Mouse (Mus musculus): ENCODE measurements at regions not wholly inside any gene's neighbourhood (a gene's known extent, or its start where the extent isn't known, plus 50 kb on each side); places are given as distances from the start of the nearest gene placed in this dataset.

GRCm38 (mm10) chr11:89932231-89932865 lies 70.3 kb downstream of the Pctp start:
- WGBS: 23% methylated on average over 8 of the region's 8 CpGs
- TF ChIP-seq POLR2A (IDR thresholded peaks at IDR 0.05; ENCODE audit: insufficient read depth, low read depth, low read length) (no peak), CTCF (IDR thresholded peaks at IDR 0.05; ENCODE audit: insufficient read depth, low read depth, low read length) (no peak)
- peak overlapping the region; percentile 3; the same call in 1 of the 2 replicates for H3K27ac ChIP-seq (ENCODE audit: insufficient read depth, low read depth, low read length)

GRCm38 (mm10) chr11:89929115-89929988 lies 73.3 kb downstream of the Pctp start:
- no peak for TF ChIP-seq CTCF (IDR thresholded peaks at IDR 0.05; ENCODE audit: insufficient read depth, low read depth, low read length)
- no peak for TF ChIP-seq POLR2A (IDR thresholded peaks at IDR 0.05; ENCODE audit: insufficient read depth, low read depth, low read length)
- WGBS: 95% methylated on average over 12 of the region's 12 CpGs
- no peak overlapping the region for H3K4me3 ChIP-seq (ENCODE audit: insufficient read depth, low read depth, low read length)
- H3K27ac ChIP-seq (ENCODE audit: insufficient read depth, low read depth, low read length): no peak overlapping the region
- peaks cover 11% of the 10 kb centered on the region for H3K4me1 ChIP-seq (ENCODE audit: control insufficient read depth, insufficient read depth, low read length)

More at GRCm38 (mm10) chr11:89932231-89932865, 70.3 kb downstream of the Pctp start:
- Histone ChIP-seq H3K4me1 (ENCODE audit: control insufficient read depth, insufficient read depth, low read length) (peaks cover 11% of the 10 kb centered on the region), H3K4me3 (ENCODE audit: insufficient read depth, low read depth, low read length) (no peak overlapping the region)

- H3K4me1 ChIP-seq (ENCODE audit: control insufficient read depth, insufficient read depth, low read length): peaks cover 9% of the 10 kb centered on the region
- 62% methylated on average over 3 of the region's 3 CpGs for WGBS
- no peak for TF ChIP-seq POLR2A (IDR thresholded peaks at IDR 0.05; ENCODE audit: insufficient read depth, low read depth, low read length)
- no peak for TF ChIP-seq CTCF (IDR thresholded peaks at IDR 0.05; ENCODE audit: insufficient read depth, low read depth, low read length)
- H3K4me3 ChIP-seq (ENCODE audit: insufficient read depth, low read depth, low read length): no peak overlapping the region
- no peak overlapping the region for H3K27ac ChIP-seq (ENCODE audit: insufficient read depth, low read depth, low read length)
Observed at GRCm38 (mm10) chr11:89927483-89928156, 75.1 kb downstream of the Pctp start.

- no peak overlapping the region for H3K27ac ChIP-seq (ENCODE audit: insufficient read depth, low read depth, low read length)
- 85% methylated on average over 6 of the region's 6 CpGs for WGBS
- TF ChIP-seq POLR2A (IDR thresholded peaks at IDR 0.05; ENCODE audit: insufficient read depth, low read depth, low read length) (no peak), CTCF (IDR thresholded peaks at IDR 0.05; ENCODE audit: insufficient read depth, low read depth, low read length) (no peak)
- no peak overlapping the region for H3K4me3 ChIP-seq (ENCODE audit: insufficient read depth, low read depth, low read length)
- H3K4me1 ChIP-seq (ENCODE audit: control insufficient read depth, insufficient read depth, low read length): peaks cover 3% of the 10 kb centered on the region
Observed at GRCm38 (mm10) chr11:89922551-89922950, 80.1 kb downstream of the Pctp start.

- 26% methylated on average over 6 of the region's 6 CpGs for WGBS
Observed at GRCm38 (mm10) chr11:89921146-89921545, 81.5 kb downstream of the Pctp start.

GRCm38 (mm10) chr11:89915795-89916194 lies 86.9 kb downstream of the Pctp start:
- Histone ChIP-seq H3K4me3 (ENCODE audit: insufficient read depth, low read depth, low read length) (no peak overlapping the region), H3K27ac (ENCODE audit: insufficient read depth, low read depth, low read length) (no peak overlapping the region), H3K4me1 (ENCODE audit: control insufficient read depth, insufficient read depth, low read length) (no peaks in the 10 kb centered on the region)
- TF ChIP-seq POLR2A (IDR thresholded peaks at IDR 0.05; ENCODE audit: insufficient read depth, low read depth, low read length): no peak
- TF ChIP-seq CTCF (IDR thresholded peaks at IDR 0.05; ENCODE audit: insufficient read depth, low read depth, low read length): no peak
- WGBS: 96% methylated on average over 4 of the region's 4 CpGs

More at GRCm38 (mm10) chr11:89921146-89921545, 81.5 kb downstream of the Pctp start:
- Histone ChIP-seq H3K27ac (ENCODE audit: insufficient read depth, low read depth, low read length) (no peak overlapping the region), H3K4me1 (ENCODE audit: control insufficient read depth, insufficient read depth, low read length) (peaks cover 3% of the 10 kb centered on the region), H3K4me3 (ENCODE audit: insufficient read depth, low read depth, low read length) (no peak overlapping the region)
- TF ChIP-seq POLR2A (IDR thresholded peaks at IDR 0.05; ENCODE audit: insufficient read depth, low read depth, low read length) (no peak), CTCF (IDR thresholded peaks at IDR 0.05; ENCODE audit: insufficient read depth, low read depth, low read length) (0 out of 2 replicates have a peak, but pooled peaks have one; percentile 33)

GRCm38 (mm10) chr11:89914577-89914976 lies 88.1 kb downstream of the Pctp start:
- Histone ChIP-seq H3K4me3 (ENCODE audit: insufficient read depth, low read depth, low read length) (no peak overlapping the region), H3K27ac (ENCODE audit: insufficient read depth, low read depth, low read length) (no peak overlapping the region), H3K4me1 (ENCODE audit: control insufficient read depth, insufficient read depth, low read length) (no peaks in the 10 kb centered on the region)
- no peak for TF ChIP-seq CTCF (IDR thresholded peaks at IDR 0.05; ENCODE audit: insufficient read depth, low read depth, low read length)
- no peak for TF ChIP-seq POLR2A (IDR thresholded peaks at IDR 0.05; ENCODE audit: insufficient read depth, low read depth, low read length)
- 82% methylated on average over 2 of the region's 2 CpGs for WGBS

GRCm38 (mm10) chr11:89901241-89901740 lies 101.4 kb downstream of the Pctp start:
- H3K4me1 ChIP-seq (ENCODE audit: control insufficient read depth, insufficient read depth, low read length): no peaks in the 10 kb centered on the region
- TF ChIP-seq CTCF (IDR thresholded peaks at IDR 0.05; ENCODE audit: insufficient read depth, low read depth, low read length) (no peak), POLR2A (IDR thresholded peaks at IDR 0.05; ENCODE audit: insufficient read depth, low read depth, low read length) (no peak)
- H3K27ac ChIP-seq (ENCODE audit: insufficient read depth, low read depth, low read length): no peak overlapping the region
- 34% methylated on average over 9 of the region's 9 CpGs for WGBS
- no peak overlapping the region for H3K4me3 ChIP-seq (ENCODE audit: insufficient read depth, low read depth, low read length)

Measured in olfactory bulb, adult 2 months (tissue).